Mouse (Mus musculus): Measurements from ENCODE around the gene Slc30a7. TPM values are rescaled to one million over a fixed set of nuclear protein-coding genes. Genes with fewer than 3 reads are reported as not detected.

Slc30a7 gene
- total and polyA plus RNA-seq, 3 experiments: 8.1 to 19.1 TPM; not detected in 1

DNA sequence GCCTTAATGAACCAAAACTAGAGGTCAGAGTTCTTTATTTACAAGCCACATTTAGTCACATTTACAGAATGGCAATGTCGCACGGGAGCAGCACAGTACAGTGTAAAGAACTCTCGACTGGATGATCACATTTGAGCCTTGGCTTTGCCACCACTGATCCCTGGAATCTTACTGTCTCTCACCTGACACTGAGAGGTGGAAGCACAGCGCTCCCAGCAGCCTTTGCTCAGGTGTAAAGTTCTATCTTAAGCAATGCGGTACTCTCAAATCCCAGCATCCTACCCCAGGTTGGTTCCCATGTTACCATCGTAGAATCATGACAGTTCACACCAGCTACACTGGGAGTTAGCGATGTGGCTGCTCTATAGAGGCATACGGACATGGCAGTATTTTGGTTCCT lies 65.7 kb downstream of the Slc30a7 start:
- Histone ChIP-seq H3K27me3 (ENCODE audit: control insufficient read depth in 1 of 2, insufficient read depth in 2 of 2, low read length in 2 of 2) (no peaks in the 10 kb centered on the region), H3K36me3 (ENCODE audit: control insufficient read depth in 1 of 2, insufficient read depth in 2 of 2, low read length in 2 of 2) (no peaks in the 10 kb centered on the region), H3K9ac (ENCODE audit: control insufficient read depth, low read depth, low read length, poor library complexity, severe bottlenecking) (no peak overlapping the region), H3K9me3 (replicated peaks; ENCODE audit: insufficient read depth, low read length) (no peaks in the 10 kb centered on the region), H3K27ac (ENCODE audit: control insufficient read depth, low read depth, low read length) (no peak overlapping the region), H3K79me2 (ENCODE audit: control insufficient read depth, insufficient read depth, low read length, poor library complexity) (no peaks in the 10 kb centered on the region), H3K4me1 (ENCODE audit: control insufficient read depth in 1 of 2, insufficient read depth in 2 of 2, low read length in 2 of 2) (no peaks in the 10 kb centered on the region), H3K4me3 (ENCODE audit: control insufficient read depth in 1 of 2, insufficient read depth in 1 of 2, low read depth in 2 of 2, low read length in 2 of 2) (no peak overlapping the region)
- DNase-seq (ENCODE audit: low read depth, low spot score): no peak
- TF ChIP-seq TBP (IDR thresholded peaks at IDR 0.05; ENCODE audit: low read depth, low read length) (no peak), ZC3H11A (IDR thresholded peaks at IDR 0.05; ENCODE audit: low read depth, low read length) (no peak), UBTF (IDR thresholded peaks at IDR 0.05; ENCODE audit: borderline replicate concordance, insufficient read depth, low read depth, low read length) (no peak), POLR2AphosphoS5 (IDR thresholded peaks at IDR 0.05; ENCODE audit: borderline replicate concordance, low read depth, low read length) (no peak), TCF12 (IDR thresholded peaks at IDR 0.05; ENCODE audit: low read depth, low read length) (no peak), TAL1 (IDR thresholded peaks at IDR 0.05; ENCODE audit: low read length) (no peak), NELFE (IDR thresholded peaks at IDR 0.05; ENCODE audit: low read depth, low read length) (no peak), CHD2 (IDR thresholded peaks at IDR 0.05; ENCODE audit: low read length) (no peak), ETS1 (IDR thresholded peaks at IDR 0.05; ENCODE audit: low read depth, low read length) (no peak), RAD21 (IDR thresholded peaks at IDR 0.05; ENCODE audit: low read depth, low read length) (no peak), SMC3 (IDR thresholded peaks at IDR 0.05; ENCODE audit: low read depth, low read length) (no peak), GABPA (IDR thresholded peaks at IDR 0.05; ENCODE audit: low read depth, low read length) (no peak), ZNF384 (IDR thresholded peaks at IDR 0.05; ENCODE audit: low read depth, low read length) (no peak), NRF1 (IDR thresholded peaks at IDR 0.05; ENCODE audit: insufficient read depth, low read depth, low read length, poor library complexity, severe bottlenecking) (no peak), EP300 (IDR thresholded peaks at IDR 0.05; ENCODE audit: low read depth in 1 of 2, low read length in 2 of 2) (no peak), HCFC1 (IDR thresholded peaks at IDR 0.05; ENCODE audit: low read depth, low read length) (no peak), MAFK (IDR thresholded peaks at IDR 0.05; ENCODE audit: borderline replicate concordance, low read depth, low read length) (no peak), MAZ (IDR thresholded peaks at IDR 0.05; ENCODE audit: low read depth, low read length) (no peak), ZMIZ1 (IDR thresholded peaks at IDR 0.05; ENCODE audit: low read depth, low read length) (no peak)

DNA sequence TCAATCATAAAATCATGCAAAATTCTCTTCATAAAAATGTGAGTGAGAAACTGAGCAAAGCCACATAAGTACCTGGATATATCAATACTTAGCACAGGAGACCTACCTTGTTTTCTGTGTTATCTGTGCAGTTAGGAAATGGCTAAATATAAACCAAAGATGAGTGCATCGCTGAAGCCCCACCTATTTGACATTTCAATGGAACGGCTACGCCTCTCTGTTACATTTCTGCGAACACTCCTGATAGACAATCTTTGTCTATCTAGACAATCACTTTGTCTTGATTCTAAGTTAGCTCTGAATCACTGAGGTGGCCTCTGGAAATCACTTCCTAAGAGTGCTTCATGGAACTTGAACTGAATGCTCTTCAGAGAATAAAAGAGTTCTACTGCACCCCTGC lies 66.7 kb downstream of the Slc30a7 start:
- Histone ChIP-seq H3K4me1 (ENCODE audit: control insufficient read depth in 1 of 2, insufficient read depth in 2 of 2, low read length in 2 of 2) (no peaks in the 10 kb centered on the region), H3K27ac (ENCODE audit: control insufficient read depth, low read depth, low read length) (no peak overlapping the region), H3K79me2 (ENCODE audit: control insufficient read depth, insufficient read depth, low read length, poor library complexity) (no peaks in the 10 kb centered on the region), H3K9me3 (replicated peaks; ENCODE audit: insufficient read depth, low read length) (no peaks in the 10 kb centered on the region), H3K27me3 (ENCODE audit: control insufficient read depth in 1 of 2, insufficient read depth in 2 of 2, low read length in 2 of 2) (no peaks in the 10 kb centered on the region), H3K4me3 (ENCODE audit: control insufficient read depth in 1 of 2, insufficient read depth in 1 of 2, low read depth in 2 of 2, low read length in 2 of 2) (no peak overlapping the region), H3K9ac (ENCODE audit: control insufficient read depth, low read depth, low read length, poor library complexity, severe bottlenecking) (no peak overlapping the region), H3K36me3 (ENCODE audit: control insufficient read depth in 1 of 2, insufficient read depth in 2 of 2, low read length in 2 of 2) (no peaks in the 10 kb centered on the region)
- DNase-seq (ENCODE audit: low read depth, low spot score): no peak
- TF ChIP-seq E2F4 (IDR thresholded peaks at IDR 0.05; ENCODE audit: borderline replicate concordance, low read depth, low read length) (no peak), EP300 (IDR thresholded peaks at IDR 0.05; ENCODE audit: low read depth in 1 of 2, low read length in 2 of 2) (no peak), CTCF (IDR thresholded peaks at IDR 0.05 in 2 of 3, conservative IDR thresholded peaks at IDR 0.05 in 1 of 3; ENCODE audit: control insufficient read depth in 1 of 3, insufficient read depth in 1 of 3, low read depth in 2 of 3, low read length in 3 of 3, poor library complexity in 1 of 3, severe bottlenecking in 1 of 3) (no peak), USF2 (IDR thresholded peaks at IDR 0.05; ENCODE audit: borderline replicate concordance in 1 of 2, insufficient read depth in 1 of 2, low read depth in 1 of 2, low read length in 2 of 2) (no peak), ZNF384 (IDR thresholded peaks at IDR 0.05; ENCODE audit: low read depth, low read length) (no peak), ZC3H11A (IDR thresholded peaks at IDR 0.05; ENCODE audit: low read depth, low read length) (no peak), SIN3A (IDR thresholded peaks at IDR 0.05; ENCODE audit: low read length) (no peak), POLR2AphosphoS5 (IDR thresholded peaks at IDR 0.05; ENCODE audit: borderline replicate concordance, low read depth, low read length) (no peak), HCFC1 (IDR thresholded peaks at IDR 0.05; ENCODE audit: low read depth, low read length) (no peak), MAX (IDR thresholded peaks at IDR 0.05; ENCODE audit: low read length) (no peak), RCOR1 (IDR thresholded peaks at IDR 0.05; ENCODE audit: low read depth, low read length) (no peak), POLR2A (IDR thresholded peaks at IDR 0.05; ENCODE audit: control insufficient read depth in 1 of 2, insufficient read depth in 1 of 2, low read depth in 1 of 2, low read length in 2 of 2, poor library complexity in 1 of 2) (no peak)

Data from MEL (cell line).